Mouse (Mus musculus) myocyte (in vitro differentiated cells): ENCODE results near the gene Gm15517.

Experiments
- E2F4 ChIP-seq: IDR thresholded peaks from one replicate; pipeline ENCODE4 v1.6.1; 2011; ENCODE audit warnings: mild to moderate bottlenecking, control low read depth, moderate library complexity; ENCODE audit not compliant: insufficient read depth
- MAX ChIP-seq: IDR thresholded peaks from one replicate; pipeline ENCODE4 v1.6.1; 2011; ENCODE audit warnings: low read depth, mild to moderate bottlenecking, control low read depth
- POLR2AphosphoS2 ChIP-seq: IDR thresholded peaks from one replicate; pipeline ENCODE4 v1.6.1; 2011; ENCODE audit warnings: low read depth, control low read depth; ENCODE audit not compliant: insufficient read length
- REST ChIP-seq: IDR thresholded peaks from one replicate; pipeline ENCODE4 v1.6.1; 2011; ENCODE audit warnings: mild to moderate bottlenecking, control low read depth, moderate library complexity; ENCODE audit not compliant: insufficient read depth, insufficient read length
- TCF12 ChIP-seq: IDR thresholded peaks from one replicate; pipeline ENCODE4 v1.6.1; 2011; ENCODE audit warnings: mild to moderate bottlenecking, control low read depth; ENCODE audit not compliant: poor library complexity, insufficient read depth, severe bottlenecking
- TCF3 ChIP-seq: IDR thresholded peaks from one replicate; pipeline ENCODE4 v1.6.1; 2011; ENCODE audit warnings: low read depth, control low read depth; ENCODE audit not compliant: insufficient read length

- TF ChIP-seq TCF12 (no peak), REST (no peak), POLR2AphosphoS2 (no peak), E2F4 (no peak), MAX (no peak), TCF3 (no peak)
These were observed 20.5 kb upstream of the Gm15517 start for GRCm38 (mm10) chr7:44240712-44241111.
